Mouse (Mus musculus) liver, embryonic 14.5 days (tissue): Measurements from ENCODE around the gene Wrnip1. TPM values are rescaled to one million over a fixed set of nuclear protein-coding genes. Genes with fewer than 3 reads are reported as not detected.
"Not testable (repeated sequence)": the region's sequence is repeated elsewhere in the genome, so short reads cannot be mapped to it uniquely, and the experiment has no call there.

Source experiments
- ATAC-seq: fragments of 200-750 bp; cut with Nextera tagmentation; 2 replicates; pipeline ENCODE4 v1.8.0; 2017; ENCODE audit warnings: moderate number of reproducible peaks, mild to moderate bottlenecking, moderate library complexity; ENCODE audit not compliant: insufficient read depth
- DNase-seq, 3 experiments: peaks; one replicate each; pipeline ENCODE4 v3.0.0-alpha.2; 2012 to 2013; ENCODE audit warnings: low read depth in 3 of 3, low spot score in 3 of 3
- H3K27ac ChIP-seq: fragments of 300-500 bp; sonication (generic); 2 replicates; pipeline ENCODE4 v1.5.1; 2014; ENCODE audit warnings: moderate library complexity, mild to moderate bottlenecking, control low read depth, inconsistent platforms
- H3K27me3 ChIP-seq: fragments of 300-500 bp; sonication (generic); 2 replicates; pipeline ENCODE4 v1.6.1; 2014; ENCODE audit warnings: mild to moderate bottlenecking, low read length, moderate library complexity; ENCODE audit not compliant: control insufficient read depth, insufficient read depth
- H3K36me3 ChIP-seq: fragments of 300-500 bp; sonication (generic); replicated peaks from 2 replicates; pipeline ENCODE4 v1.6.1; 2014; ENCODE audit warnings: low read depth; ENCODE audit not compliant: control insufficient read depth, insufficient read depth
- H3K4me1 ChIP-seq, 2 experiments: fragments of 200-500 bp in 1 of 2; fragments of 300-500 bp in 1 of 2; sonication (generic) in 1 of 2; replicated peaks; 2 replicates each; pipeline ENCODE4 v1.6.1; 2012 to 2014; ENCODE audit warnings: antibody characterized with exemption in 1 of 2, inconsistent platforms in 1 of 2, low read length in 1 of 2; ENCODE audit not compliant: control insufficient read depth in 2 of 2, insufficient read depth in 2 of 2
- H3K4me2 ChIP-seq: fragments of 300-500 bp; sonication (generic); 2 replicates; pipeline ENCODE4 v1.6.1; 2014; ENCODE audit warnings: low read depth, mild to moderate bottlenecking, control low read depth, moderate library complexity
- H3K4me3 ChIP-seq, 2 experiments: fragments of 200-500 bp in 1 of 2; fragments of 300-500 bp in 1 of 2; sonication (generic) in 1 of 2; 2 replicates each; pipeline ENCODE4 v1.5.1; 2012 to 2014; ENCODE audit warnings: low read depth in 2 of 2, low read length in 2 of 2, mild to moderate bottlenecking in 2 of 2, control low read depth in 1 of 2, inconsistent platforms in 1 of 2, moderate library complexity in 1 of 2; ENCODE audit not compliant: insufficient read depth in 1 of 2
- H3K9ac ChIP-seq: fragments of 300-500 bp; sonication (generic); replicated peaks from 2 replicates; pipeline ENCODE4 v1.6.1; 2014; ENCODE audit warnings: mild to moderate bottlenecking, control low read depth, moderate library complexity
- H3K9me3 ChIP-seq: fragments of 300-500 bp; sonication (generic); 2 replicates; pipeline ENCODE4 v1.6.1; 2016; ENCODE audit warnings: low read length, mixed read lengths; ENCODE audit not compliant: control insufficient read depth
- CTCF ChIP-seq: IDR thresholded peaks from 2 replicates; pipeline ENCODE4 v1.5.1; 2016; ENCODE audit warnings: antibody characterized with exemption, low read depth, control low read depth
- EP300 ChIP-seq: IDR thresholded peaks from 2 replicates; pipeline ENCODE4 v1.6.1; 2016; ENCODE audit warnings: antibody characterized with exemption, low read depth
- WGBS: fragments of 180-500 bp; shearing (Covaris S2); extraction: QIAGEN DNeasy Blood & Tissue Kit; methylation state at CpG from one replicate; pipeline ENCODE4 v1.1.7; 2014; ENCODE audit not compliant: insufficient replicate concordance; 5-methylcytosine and 5-hydroxymethylcytosine counted together
- polyA plus RNA-seq, 2 experiments: library from polyadenylated mRNA; depleted of rRNA in 1 of 2; stranded (reverse) in 1 of 2; unstranded in 1 of 2; fragments of >200 nt; fragmentation: Nextera tagmentation in 1 of 2; extraction: Ambion mirVana in 1 of 2; gene quantifications; 2 replicates each; pipeline versions ENCODE4 v1.2.1 to v1.2.3; 2012 to 2014

Wrnip1 gene
- polyA plus RNA-seq, 2 experiments = 6.0 to 16.3 TPM

GRCm38 (mm10) chr13:32852539-32852938, 50.7 kb downstream of the Wrnip1 start:
- ATAC-seq = no peak
- Histone ChIP-seq H3K9me3 (no peaks in the 10 kb centered on the region), H3K27ac (no peak overlapping the region), H3K4me3 (no peak overlapping the region), H3K27me3 (no peaks in the 10 kb centered on the region), H3K9ac (no peak overlapping the region), H3K4me2 (no peak overlapping the region), H3K4me1 (peaks cover 0 to 4% of the 10 kb centered on the region in 2 experiments; a peak in 1 of 4 replicates), H3K36me3 (no peaks in the 10 kb centered on the region)
- TF ChIP-seq CTCF = no peak
- no peak for TF ChIP-seq EP300
- 71% methylated on average over 4 of the region's 4 CpGs for WGBS
- DNase-seq = no peak

GRCm38 (mm10) chr13:32853073-32853472, 51.2 kb downstream of the Wrnip1 start:
- WGBS = 43% methylated on average over 2 of the region's 2 CpGs
- Histone ChIP-seq H3K9ac (no peak overlapping the region), H3K4me2 (no peak overlapping the region), H3K27ac (no peak overlapping the region), H3K4me1 (peaks cover 0 to 4% of the 10 kb centered on the region in 2 experiments; a peak in 1 of 4 replicates), H3K4me3 (no peak overlapping the region), H3K36me3 (no peaks in the 10 kb centered on the region), H3K27me3 (no peaks in the 10 kb centered on the region), H3K9me3 (no peaks in the 10 kb centered on the region)
- DNase-seq (no peak), ATAC-seq (no peak)
- TF ChIP-seq EP300 = no peak
- no peak for TF ChIP-seq CTCF

- DNase-seq (no peak), ATAC-seq (no peak)
- H3K9ac ChIP-seq = no peak overlapping the region
- H3K4me3 ChIP-seq = no peak overlapping the region
- WGBS = 48% methylated on average over 3 of the region's 3 CpGs
- TF ChIP-seq EP300 = no peak
- no peak for TF ChIP-seq CTCF
- no peaks in the 10 kb centered on the region for H3K36me3 ChIP-seq
- no peak overlapping the region for H3K27ac ChIP-seq
- no peaks in the 10 kb centered on the region for H3K4me1 ChIP-seq
- H3K27me3 ChIP-seq = no peaks in the 10 kb centered on the region
- no peak overlapping the region for H3K4me2 ChIP-seq
- no peaks in the 10 kb centered on the region for H3K9me3 ChIP-seq
Measured at GRCm38 (mm10) chr13:32860821-32861220, 59.0 kb downstream of the Wrnip1 start.

GRCm38 (mm10) chr13:32863456-32863855, 61.6 kb downstream of the Wrnip1 start:
- no peak overlapping the region for H3K4me2 ChIP-seq
- no peaks in the 10 kb centered on the region for H3K4me1 ChIP-seq
- H3K4me3 ChIP-seq = no peak overlapping the region
- ATAC-seq = no peak
- TF ChIP-seq EP300 (no peak), CTCF (no peak)
- no peaks in the 10 kb centered on the region for H3K36me3 ChIP-seq
- no peaks in the 10 kb centered on the region for H3K27me3 ChIP-seq
- no peak overlapping the region for H3K27ac ChIP-seq
- H3K9ac ChIP-seq = no peak overlapping the region
- DNase-seq = no peak
- H3K9me3 ChIP-seq = no peaks in the 10 kb centered on the region

GRCm38 (mm10) chr13:32864529-32864928, 62.7 kb downstream of the Wrnip1 start:
- ATAC-seq, H3K36me3 ChIP-seq, H3K27me3 ChIP-seq, H3K9ac ChIP-seq, H3K9me3 ChIP-seq, DNase-seq, H3K4me2 ChIP-seq, H3K4me1 ChIP-seq, H3K4me3 ChIP-seq, H3K27ac ChIP-seq: not testable (repeated sequence)
- WGBS = 56% methylated on average over 2 of the region's 3 CpGs
